Mouse (Mus musculus): ENCODE measurements around the gene Tpp1. TPM values are rescaled to one million over a fixed set of nuclear protein-coding genes. Genes with fewer than 3 reads are reported as not detected.

Gene Tpp1
- polyA plus RNA-seq, 1 experiment from 2014 or later = 73.7 TPM

DNA sequence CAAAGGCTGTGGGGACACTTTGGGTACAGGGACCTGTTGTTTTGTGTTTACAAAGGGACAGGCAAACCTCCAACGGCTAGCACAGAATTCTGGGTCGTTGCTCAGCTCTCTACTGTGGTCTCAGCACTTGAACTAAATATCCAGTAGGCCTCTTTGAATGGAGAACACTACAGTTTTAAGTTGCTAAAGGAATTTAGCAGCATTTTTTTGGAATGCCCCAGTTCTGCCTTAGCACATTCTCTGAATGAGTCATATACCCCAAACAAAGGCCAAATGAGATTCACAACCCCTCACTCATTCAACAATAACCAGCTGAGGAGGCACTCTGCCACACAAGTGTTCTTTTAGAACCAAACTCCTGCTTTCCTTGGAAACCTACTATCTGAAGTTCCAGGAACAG lies 30.1 kb downstream of the Tpp1 start:
- no peak for DNase-seq
- H3K4me1 ChIP-seq (ENCODE audit: insufficient read depth) = no peaks in the 10 kb centered on the region
- no peak for TF ChIP-seq CTCF (IDR thresholded peaks at IDR 0.05; ENCODE audit: low read depth)
- H3K36me3 ChIP-seq (ENCODE audit: insufficient read depth) = no peaks in the 10 kb centered on the region
- 63% methylated on average over 2 of the region's 2 CpGs for WGBS
- no peaks in the 10 kb centered on the region for H3K9me3 ChIP-seq (ENCODE audit: low read depth, low read length)
- H3K4me2 ChIP-seq = no peak overlapping the region
- no peak overlapping the region for H3K4me3 ChIP-seq (ENCODE audit: low read depth, low read length)
- no peak for ATAC-seq (ENCODE audit: insufficient read depth)
- no peak overlapping the region for H3K27ac ChIP-seq (ENCODE audit: low read depth)
- no peak overlapping the region for H3K9ac ChIP-seq
- H3K27me3 ChIP-seq (ENCODE audit: insufficient read depth, low read length) = no peaks in the 10 kb centered on the region

DNA sequence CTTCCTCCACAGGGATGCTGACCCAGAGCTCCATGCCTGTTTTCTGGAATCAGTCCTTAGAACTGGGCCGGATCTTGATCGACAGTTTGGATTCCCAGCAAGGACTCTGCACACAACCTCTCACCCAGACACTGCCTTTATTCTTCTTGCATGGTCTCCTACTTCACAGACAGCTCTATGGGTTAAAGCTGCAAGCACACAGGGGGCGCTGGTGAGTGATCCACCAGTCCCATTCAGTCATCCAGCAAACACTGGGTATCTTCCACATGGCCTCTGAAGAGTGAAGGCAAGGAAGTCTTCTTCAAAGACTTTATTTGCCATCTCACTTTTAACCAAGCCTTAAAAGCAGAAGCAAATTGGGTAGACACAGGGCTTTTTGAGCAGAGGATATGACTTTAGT lies 36.7 kb downstream of the Tpp1 start:
- no peak overlapping the region for H3K4me2 ChIP-seq
- no peaks in the 10 kb centered on the region for H3K9me3 ChIP-seq (ENCODE audit: low read depth, low read length)
- no peak overlapping the region for H3K4me3 ChIP-seq (ENCODE audit: low read depth, low read length)
- H3K36me3 ChIP-seq (ENCODE audit: insufficient read depth) = no peaks in the 10 kb centered on the region
- no peak for DNase-seq
- no peaks in the 10 kb centered on the region for H3K4me1 ChIP-seq (ENCODE audit: insufficient read depth)
- 40% methylated on average over 3 of the region's 3 CpGs for WGBS
- H3K27ac ChIP-seq (ENCODE audit: low read depth) = no peak overlapping the region
- TF ChIP-seq CTCF (IDR thresholded peaks at IDR 0.05; ENCODE audit: low read depth) = 0 out of 2 replicates have a peak, but pooled peaks have one; percentile 13
- H3K27me3 ChIP-seq (ENCODE audit: insufficient read depth, low read length) = no peaks in the 10 kb centered on the region
- no peak overlapping the region for H3K9ac ChIP-seq
- ATAC-seq (ENCODE audit: insufficient read depth) = no peak

DNA sequence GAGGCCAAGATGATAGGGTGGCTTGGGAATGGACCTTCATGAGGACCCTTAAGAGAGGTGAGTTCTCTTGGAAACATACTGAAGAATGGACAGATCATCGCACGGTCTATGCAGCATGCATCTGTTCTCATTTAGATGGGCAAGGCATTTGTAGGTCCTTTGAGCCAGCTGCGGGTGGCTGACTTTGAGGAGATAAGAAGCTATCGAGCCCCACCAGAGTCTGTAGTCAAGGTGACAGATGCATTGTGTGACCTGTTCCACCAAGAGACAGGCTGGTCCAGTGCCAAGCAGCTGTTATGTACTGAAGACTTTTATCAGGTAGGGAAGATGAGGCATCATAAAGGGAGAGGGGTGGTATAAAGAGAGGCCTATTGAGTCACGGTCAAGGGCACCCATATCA lies 43.3 kb downstream of the Tpp1 start:
- no peak overlapping the region for H3K27ac ChIP-seq (ENCODE audit: low read depth)
- H3K4me2 ChIP-seq = no peak overlapping the region
- ATAC-seq (ENCODE audit: insufficient read depth) (no peak), DNase-seq (no peak)
- H3K27me3 ChIP-seq (ENCODE audit: insufficient read depth, low read length) = no peaks in the 10 kb centered on the region
- no peaks in the 10 kb centered on the region for H3K4me1 ChIP-seq (ENCODE audit: insufficient read depth)
- no peak overlapping the region for H3K9ac ChIP-seq
- TF ChIP-seq CTCF (IDR thresholded peaks at IDR 0.05; ENCODE audit: low read depth) = no peak
- H3K4me3 ChIP-seq (ENCODE audit: low read depth, low read length) = no peak overlapping the region
- WGBS = 88% methylated on average over 5 of the region's 5 CpGs
- no peaks in the 10 kb centered on the region for H3K36me3 ChIP-seq (ENCODE audit: insufficient read depth)
- H3K9me3 ChIP-seq (ENCODE audit: low read depth, low read length) = no peaks in the 10 kb centered on the region

DNA sequence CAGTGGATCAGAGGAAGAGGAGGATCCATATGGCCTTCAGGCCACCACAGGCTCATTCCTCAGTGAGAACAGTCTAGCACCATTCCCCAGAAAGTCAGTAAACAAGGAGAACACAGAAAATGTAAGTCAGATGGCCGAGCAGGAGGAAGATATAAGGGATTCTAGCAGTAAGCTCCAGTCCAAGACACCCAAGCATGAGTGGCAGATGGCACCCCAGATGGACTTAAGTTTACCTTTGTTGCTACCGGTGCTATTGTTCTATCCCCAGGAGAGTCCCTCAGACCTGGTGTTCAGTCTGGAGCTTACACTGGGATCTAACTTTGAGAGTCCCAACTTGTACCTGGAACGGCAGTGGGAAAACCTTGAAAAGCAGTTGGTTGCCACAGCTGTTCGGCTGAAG lies 48.2 kb downstream of the Tpp1 start:
- 80% methylated on average over 4 of the region's 4 CpGs for WGBS
- no peak for TF ChIP-seq CTCF (IDR thresholded peaks at IDR 0.05; ENCODE audit: low read depth)
- no peak overlapping the region for H3K4me3 ChIP-seq (ENCODE audit: low read depth, low read length)
- H3K36me3 ChIP-seq (ENCODE audit: insufficient read depth) = no peaks in the 10 kb centered on the region
- H3K4me2 ChIP-seq = no peak overlapping the region
- no peaks in the 10 kb centered on the region for H3K4me1 ChIP-seq (ENCODE audit: insufficient read depth)
- no peak overlapping the region for H3K9ac ChIP-seq
- H3K27ac ChIP-seq (ENCODE audit: low read depth) = no peak overlapping the region
- no peaks in the 10 kb centered on the region for H3K27me3 ChIP-seq (ENCODE audit: insufficient read depth, low read length)
- DNase-seq (no peak), ATAC-seq (ENCODE audit: insufficient read depth) (no peak)
- no peaks in the 10 kb centered on the region for H3K9me3 ChIP-seq (ENCODE audit: low read depth, low read length)

DNA sequence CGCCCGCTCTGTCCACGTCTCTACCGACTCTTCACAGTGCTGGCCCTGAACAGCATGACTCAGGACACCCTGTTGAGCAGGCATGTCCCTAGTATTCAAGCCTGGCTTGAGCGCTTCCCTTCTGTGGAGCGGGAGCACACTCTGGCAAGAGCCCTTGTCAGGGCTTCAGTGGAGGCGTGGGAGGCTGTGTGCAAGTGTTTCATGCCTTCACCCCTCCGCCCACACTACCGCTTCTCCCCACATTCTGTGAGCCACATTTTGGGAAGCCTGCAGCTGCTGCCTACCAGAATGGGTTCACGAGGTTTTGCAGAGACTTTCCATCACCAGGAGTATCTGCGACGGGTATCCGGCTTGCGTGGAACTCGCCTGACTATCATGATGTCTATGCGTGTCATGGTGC lies 48.9 kb downstream of the Tpp1 start:
- no peak overlapping the region for H3K9ac ChIP-seq
- H3K27me3 ChIP-seq (ENCODE audit: insufficient read depth, low read length) = no peaks in the 10 kb centered on the region
- H3K4me3 ChIP-seq (ENCODE audit: low read depth, low read length) = no peak overlapping the region
- H3K27ac ChIP-seq (ENCODE audit: low read depth) = no peak overlapping the region
- no peaks in the 10 kb centered on the region for H3K9me3 ChIP-seq (ENCODE audit: low read depth, low read length)
- no peaks in the 10 kb centered on the region for H3K4me1 ChIP-seq (ENCODE audit: insufficient read depth)
- H3K4me2 ChIP-seq = no peak overlapping the region
- H3K36me3 ChIP-seq (ENCODE audit: insufficient read depth) = no peaks in the 10 kb centered on the region
- WGBS = 77% methylated on average over 16 of the region's 16 CpGs
- ATAC-seq (ENCODE audit: insufficient read depth) (no peak), DNase-seq (no peak)
- TF ChIP-seq CTCF (IDR thresholded peaks at IDR 0.05; ENCODE audit: low read depth) = no peak

Other genes starting within 250 kb of the Tpp1 start
- gene Smpd1, start 197.9 kb downstream of the Tpp1 start, polyA plus RNA-seq (2014; fragmentation: Nextera tagmentation; extraction: Ambion mirVana) = 38.7 and 38.9 TPM in 2 replicates
- 36.6 and 37.6 TPM in 2 replicates for gene Apbb1, start 170.6 kb downstream of the Tpp1 start, polyA plus RNA-seq (2014; fragmentation: Nextera tagmentation; extraction: Ambion mirVana)
- 0.57 and 0.59 TPM in 2 replicates for gene Hpx, start 152.1 kb downstream of the Tpp1 start, polyA plus RNA-seq (2014; fragmentation: Nextera tagmentation; extraction: Ambion mirVana)
- gene Trim3, start 118.7 kb downstream of the Tpp1 start, polyA plus RNA-seq (2014; fragmentation: Nextera tagmentation; extraction: Ambion mirVana) = 43.8 and 45.3 TPM in 2 replicates
- 200 and 201 TPM in 2 replicates for gene Timm10b, start 112.2 kb downstream of the Tpp1 start, polyA plus RNA-seq (2014; fragmentation: Nextera tagmentation; extraction: Ambion mirVana)
- gene Arfip2, start 111.8 kb downstream of the Tpp1 start, polyA plus RNA-seq (2014; fragmentation: Nextera tagmentation; extraction: Ambion mirVana) = 84.1 and 84.2 TPM in 2 replicates
- 22.9 and 31.9 TPM in 2 replicates for gene Gm45799, start 111.7 kb downstream of the Tpp1 start, polyA plus RNA-seq (2014; fragmentation: Nextera tagmentation; extraction: Ambion mirVana)
- 0.84 and 1.0 TPM in 2 replicates for gene Dnhd1, start 101.4 kb downstream of the Tpp1 start, polyA plus RNA-seq (2014; fragmentation: Nextera tagmentation; extraction: Ambion mirVana)
- gene Ilk, start 15.6 kb downstream of the Tpp1 start, polyA plus RNA-seq (2014; fragmentation: Nextera tagmentation; extraction: Ambion mirVana) = 372 and 377 TPM in 2 replicates
- gene Rrp8, start 14.8 kb downstream of the Tpp1 start, polyA plus RNA-seq (2014; fragmentation: Nextera tagmentation; extraction: Ambion mirVana) = 45.2 and 48.9 TPM in 2 replicates
- 175 and 192 TPM in 2 replicates for gene Taf10, start 7.9 kb downstream of the Tpp1 start, polyA plus RNA-seq (2014; fragmentation: Nextera tagmentation; extraction: Ambion mirVana)
- gene Dchs1, start 35.4 kb upstream of the Tpp1 start, polyA plus RNA-seq (2014; fragmentation: Nextera tagmentation; extraction: Ambion mirVana) = 17.7 and 20.7 TPM in 2 replicates
- 384 and 388 TPM in 2 replicates for gene Mrpl17, start 58.9 kb upstream of the Tpp1 start, polyA plus RNA-seq (2014; fragmentation: Nextera tagmentation; extraction: Ambion mirVana)
- 0.22 and 0.30 TPM in 2 replicates for gene Gm4070, start 201.7 kb upstream of the Tpp1 start, polyA plus RNA-seq (2014; fragmentation: Nextera tagmentation; extraction: Ambion mirVana)

Measured in lung, embryonic 14.5 days (tissue).